Mouse (Mus musculus): ENCODE results near the gene Kcnma1.

DNA sequence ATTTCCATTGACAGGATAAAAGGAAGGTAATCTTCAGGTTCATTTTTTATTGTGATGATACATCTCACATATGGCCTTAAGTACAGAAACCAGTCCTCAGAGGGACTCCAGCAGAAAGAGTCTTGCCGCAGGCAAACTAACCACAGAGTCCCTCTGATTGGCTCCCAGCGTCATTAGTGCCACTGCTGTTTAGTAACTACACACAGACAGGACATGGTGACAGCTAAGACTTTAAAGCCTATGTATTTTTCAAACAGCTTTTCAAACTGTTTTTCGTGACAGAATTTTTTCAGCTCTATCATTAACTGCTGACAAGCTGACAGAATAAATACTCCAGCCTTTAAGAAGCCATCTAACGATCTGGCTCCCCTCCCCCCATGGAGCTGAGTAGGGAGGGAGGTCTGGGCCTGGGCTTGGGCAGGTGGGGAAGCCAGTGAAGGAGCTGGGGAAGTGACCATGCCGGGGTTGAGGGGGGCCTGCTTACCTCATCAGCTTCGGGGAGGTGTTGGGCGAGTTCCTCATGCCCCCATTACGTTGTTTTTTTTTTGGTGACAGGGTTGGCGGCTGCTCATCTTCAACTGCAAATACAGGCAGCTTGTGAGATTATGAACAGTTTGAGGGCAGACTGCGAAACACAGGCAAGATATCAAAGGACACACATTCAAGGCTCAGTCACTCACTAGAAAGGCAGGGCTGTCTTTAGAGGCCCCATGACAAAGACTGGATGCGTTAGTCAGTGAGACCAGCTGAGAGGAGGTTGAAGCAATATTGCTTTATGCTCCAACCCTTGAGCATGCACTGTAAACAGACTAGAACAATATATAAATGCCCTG lies 628.3 kb downstream of the Kcnma1 start:
- TF ChIP-seq CTCF (IDR thresholded peaks at IDR 0.05; ENCODE audit: control insufficient read depth, insufficient read depth, insufficient replicate concordance, low read depth, low read length) = no peak
- TF ChIP-seq POLR2A (IDR thresholded peaks at IDR 0.05; ENCODE audit: control insufficient read depth, low read depth, low read length) = no peak

Data from testis, adult 2 months (tissue).